Mouse (Mus musculus) CH12.LX (cell line): ENCODE measurements around the gene Cox14.

Experiments used
- CTCF ChIP-seq, 2 experiments: IDR thresholded peaks in 1 of 2; conservative IDR thresholded peaks in 1 of 2; 2 replicates each; pipeline ENCODE4 v1.5.1; 2011 to 2012; ENCODE audit warnings: low read depth in 2 of 2, low read length in 2 of 2, improper control_type of control experiment in 1 of 2, inconsistent platforms in 1 of 2, mild to moderate bottlenecking in 1 of 2, moderate library complexity in 1 of 2
- E2F4 ChIP-seq: IDR thresholded peaks from 2 replicates; pipeline ENCODE4 v1.6.1; 2011; ENCODE audit warnings: low read depth, low read length, improper control_type of control experiment; ENCODE audit not compliant: insufficient replicate concordance
- ELF1 ChIP-seq: IDR thresholded peaks from 2 replicates; pipeline ENCODE4 v1.6.1; 2014; ENCODE audit warnings: low read depth, mild to moderate bottlenecking, inconsistent platforms, low read length, improper control_type of control experiment
- EP300 ChIP-seq: IDR thresholded peaks from 2 replicates; pipeline ENCODE4 v1.6.1; 2011; ENCODE audit warnings: low read length, improper control_type of control experiment
- MAZ ChIP-seq: IDR thresholded peaks from 2 replicates; pipeline ENCODE4 v1.6.1; 2012; ENCODE audit warnings: low read depth, mild to moderate bottlenecking, inconsistent platforms, low read length, improper control_type of control experiment, moderate library complexity
- NELFE ChIP-seq: IDR thresholded peaks from 2 replicates; pipeline ENCODE4 v1.6.1; 2011; ENCODE audit warnings: low read depth, low read length, improper control_type of control experiment
- POLR2A ChIP-seq: IDR thresholded peaks from 2 replicates; pipeline ENCODE4 v1.6.1; 2011; ENCODE audit warnings: low read depth, mild to moderate bottlenecking, improper control_type of control experiment, low read length
- RCOR1 ChIP-seq: conservative IDR thresholded peaks from 2 replicates; pipeline ENCODE4 v1.6.1; 2012; ENCODE audit warnings: low read depth, mild to moderate bottlenecking, inconsistent platforms, low read length, improper control_type of control experiment
- SMC3 ChIP-seq: IDR thresholded peaks from 2 replicates; pipeline ENCODE4 v1.6.1; 2011; ENCODE audit warnings: low read depth, low read length, improper control_type of control experiment
- USF1 ChIP-seq: IDR thresholded peaks from 2 replicates; pipeline ENCODE4 v1.6.1; 2014; ENCODE audit warnings: low read depth, mild to moderate bottlenecking, inconsistent platforms, low read length, improper control_type of control experiment
- ZMIZ1 ChIP-seq: IDR thresholded peaks from 2 replicates; pipeline ENCODE4 v1.6.1; 2012; ENCODE audit warnings: low read depth, mild to moderate bottlenecking, inconsistent platforms, low read length, improper control_type of control experiment
- ZNF384 ChIP-seq: IDR thresholded peaks from 2 replicates; pipeline ENCODE4 v1.6.1; 2012; ENCODE audit warnings: low read depth, low read length, improper control_type of control experiment, inconsistent platforms

DNA sequence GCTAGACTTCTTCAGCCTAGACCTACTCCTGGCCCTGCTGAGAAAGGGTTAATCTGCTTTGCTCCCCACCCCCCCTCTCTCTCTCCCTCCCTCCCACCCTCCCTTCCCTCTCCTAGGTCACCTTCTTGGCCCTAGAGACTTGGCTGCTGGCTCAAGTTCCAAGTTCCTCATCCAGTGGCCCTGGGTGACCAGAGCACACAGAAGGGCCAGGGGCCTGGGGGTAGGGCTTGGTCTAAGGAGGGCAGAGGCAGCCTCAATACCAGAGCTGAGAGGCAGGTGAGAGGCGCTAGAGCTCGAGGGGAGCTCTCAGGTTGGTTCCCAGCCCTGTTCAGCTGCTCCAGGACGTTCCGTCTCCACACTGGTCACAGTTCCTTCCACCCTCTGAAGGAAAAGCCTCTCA is 34.5 kb upstream of the Cox14 start:
- TF ChIP-seq POLR2A = no peak
- TF ChIP-seq EP300 = no peak
- TF ChIP-seq USF1 = no peak
- TF ChIP-seq RCOR1 = no peak
- TF ChIP-seq CTCF (conservative IDR thresholded peaks at IDR 0.05 in 1 of 2, IDR thresholded peaks at IDR 0.05 in 1 of 2; ENCODE audit: low read depth in 2 of 2, low read length in 2 of 2) = no peak
- TF ChIP-seq MAZ = no peak
- TF ChIP-seq NELFE = no peak
- TF ChIP-seq SMC3 = no peak
- no peak for TF ChIP-seq ZMIZ1
- TF ChIP-seq ELF1 = no peak
- no peak for TF ChIP-seq E2F4
- TF ChIP-seq ZNF384 = no peak
